Mouse (Mus musculus) neural tube, embryonic 14.5 days (tissue): ENCODE data around the gene Galnt14. TPM values are rescaled to one million over a fixed set of nuclear protein-coding genes. Genes with fewer than 3 reads are reported as not detected.
A peak's percentile ranks its signal among the peaks of the same experiment; 100 is the strongest.

Experiments used
- ATAC-seq: fragments of 200-750 bp; cut with Nextera tagmentation; 2 replicates; pipeline ENCODE4 v1.8.0; 2017; ENCODE audit warnings: low read depth, mild to moderate bottlenecking, moderate TSS enrichment, moderate library complexity
- H3K27ac ChIP-seq: fragments of 300-500 bp; sonication (generic); 2 replicates; pipeline ENCODE4 v1.5.1; 2014; ENCODE audit warnings: low read depth, mild to moderate bottlenecking, control low read depth, low read length, moderate library complexity, mixed read lengths
- H3K27me3 ChIP-seq: fragments of 300-500 bp; sonication (generic); 2 replicates; pipeline ENCODE4 v1.6.1; 2014; ENCODE audit warnings: low read length; ENCODE audit not compliant: control insufficient read depth, insufficient read depth
- H3K36me3 ChIP-seq: fragments of 300-500 bp; sonication (generic); 2 replicates; pipeline ENCODE4 v1.6.1; 2014; ENCODE audit warnings: low read length, mixed read lengths; ENCODE audit not compliant: control insufficient read depth, insufficient read depth
- H3K4me1 ChIP-seq: fragments of 300-500 bp; sonication (generic); 2 replicates; pipeline ENCODE4 v1.6.1; 2014; ENCODE audit warnings: low read length; ENCODE audit not compliant: control insufficient read depth, insufficient read depth
- H3K4me2 ChIP-seq: fragments of 300-500 bp; sonication (generic); 2 replicates; pipeline ENCODE4 v1.6.1; 2014; ENCODE audit warnings: mild to moderate bottlenecking, low read depth, low read length, control low read depth
- H3K4me3 ChIP-seq: fragments of 300-500 bp; sonication (generic); 2 replicates; pipeline ENCODE4 v1.5.1; 2014; ENCODE audit warnings: low read depth, low read length, control low read depth, mixed read lengths
- H3K9ac ChIP-seq: fragments of 300-500 bp; sonication (generic); replicated peaks from 2 replicates; pipeline ENCODE4 v1.6.1; 2014; ENCODE audit warnings: low read depth, mild to moderate bottlenecking, control low read depth, low read length, mixed read lengths
- H3K9me3 ChIP-seq: fragments of 300-500 bp; sonication (generic); 2 replicates; pipeline ENCODE4 v1.6.1; 2016; ENCODE audit warnings: low read length; ENCODE audit not compliant: control insufficient read depth
- WGBS: fragments of 180-500 bp; shearing (Covaris S2); extraction: QIAGEN DNeasy Blood & Tissue Kit; methylation state at CpG from one replicate; pipeline ENCODE4 v1.1.7; 2014; 5-methylcytosine and 5-hydroxymethylcytosine counted together
- polyA plus RNA-seq: library from polyadenylated mRNA; unstranded; fragments of >200 nt; fragmentation: Nextera tagmentation; extraction: Ambion mirVana; gene quantifications from 2 replicates; pipeline ENCODE4 v1.2.1, GENCODE M21; 2014

Galnt14 gene
- polyA plus RNA-seq, 1 experiment from 2014 or later: 28.9 TPM

DNA sequence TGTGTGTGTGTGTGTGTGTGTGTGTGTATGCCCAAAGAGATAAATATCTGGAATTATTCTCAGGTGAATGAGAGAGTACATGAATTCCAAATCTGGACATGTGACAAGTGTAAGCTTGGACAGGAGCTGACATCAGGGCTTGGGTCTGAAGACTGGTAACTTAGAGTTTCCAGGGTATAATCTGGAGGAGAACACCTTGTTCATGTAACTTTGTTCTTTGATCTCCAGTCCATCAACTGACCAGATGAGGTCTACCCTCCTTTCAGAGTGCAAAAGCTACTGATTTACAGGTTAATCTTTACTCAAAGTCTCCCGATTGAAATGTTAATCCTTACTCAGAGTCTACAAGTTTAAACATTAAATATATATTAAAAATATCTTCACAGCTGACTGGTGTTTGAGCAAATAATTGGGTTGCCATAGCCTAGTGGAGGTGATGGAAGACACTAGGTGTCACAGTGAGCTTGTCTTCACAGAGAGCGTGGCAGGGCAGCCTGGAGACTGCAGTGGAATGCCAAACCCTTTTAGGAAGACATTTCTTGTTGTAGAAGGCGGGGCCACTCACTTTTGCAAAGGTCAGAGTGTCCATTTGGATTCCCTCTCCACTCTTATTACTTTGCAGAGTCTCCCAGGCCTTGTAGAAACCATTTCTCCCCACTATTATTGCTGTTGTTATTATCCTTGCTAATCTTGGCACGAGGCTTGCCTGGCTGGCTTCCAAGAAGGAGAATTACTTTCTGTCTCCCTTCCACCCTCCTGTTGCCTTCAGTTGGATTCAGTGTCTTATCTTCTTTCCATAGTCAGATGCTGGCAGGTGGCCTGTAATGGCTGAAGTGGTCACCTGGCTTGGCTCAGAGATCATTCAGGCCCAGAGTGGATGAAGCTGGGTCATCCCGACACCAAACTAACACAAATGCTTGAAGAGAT lies 107.4 kb downstream of the Galnt14 start:
- Histone ChIP-seq H3K27ac (no peak overlapping the region), H3K4me3 (no peak overlapping the region), H3K9me3 (no peaks in the 10 kb centered on the region), H3K4me1 (no peaks in the 10 kb centered on the region), H3K4me2 (no peak overlapping the region), H3K9ac (no peak overlapping the region), H3K27me3 (no peaks in the 10 kb centered on the region), H3K36me3 (no peaks in the 10 kb centered on the region)
- no peak for ATAC-seq
- WGBS: 67% methylated on average over 5 of the region's 5 CpGs

DNA sequence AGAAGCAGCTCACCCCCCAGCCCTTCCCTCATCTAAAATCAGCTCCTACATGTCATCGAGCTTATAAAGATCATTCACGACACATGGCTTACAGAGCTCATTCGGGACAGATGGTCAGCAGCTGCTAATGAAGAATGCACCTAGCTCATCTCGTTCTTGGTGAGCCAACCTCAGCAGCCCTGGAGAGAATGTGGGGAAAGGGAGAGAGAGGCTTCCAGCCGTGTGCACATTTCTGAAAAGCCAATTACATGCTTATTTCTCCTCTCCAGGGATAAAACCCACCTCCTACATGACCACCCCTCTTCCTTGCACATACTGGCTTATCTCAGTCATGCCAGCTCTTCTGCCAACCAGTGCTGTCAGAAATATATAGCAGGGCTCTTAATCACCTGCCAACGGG lies 110.3 kb downstream of the Galnt14 start:
- Histone ChIP-seq H3K4me2 (no peak overlapping the region), H3K27ac (no peak overlapping the region), H3K4me3 (no peak overlapping the region), H3K9ac (no peak overlapping the region), H3K4me1 (no peaks in the 10 kb centered on the region), H3K27me3 (no peaks in the 10 kb centered on the region), H3K36me3 (no peaks in the 10 kb centered on the region), H3K9me3 (no peaks in the 10 kb centered on the region)
- no peak for ATAC-seq
- WGBS: 51% methylated on average over 6 of the region's 6 CpGs

DNA sequence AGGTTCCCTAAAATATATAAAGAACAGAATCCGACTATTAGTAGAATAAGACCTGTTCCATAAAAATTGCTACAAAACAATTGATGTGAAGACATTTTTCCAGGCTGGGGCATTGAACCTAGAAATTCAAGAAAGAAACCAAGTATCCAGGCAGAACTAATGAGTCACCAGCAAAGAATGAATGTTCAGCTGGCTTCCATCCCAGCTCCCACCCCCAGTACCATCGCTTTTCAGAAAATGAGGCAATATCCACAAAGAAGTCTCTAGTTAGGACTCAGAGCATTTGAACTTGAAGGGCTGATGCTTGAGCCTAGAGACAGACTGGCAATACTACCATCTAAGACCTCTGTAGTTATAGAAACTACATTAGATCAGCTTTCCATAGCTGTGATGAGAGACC lies 118.2 kb downstream of the Galnt14 start:
- no peak overlapping the region for H3K4me3 ChIP-seq
- no peaks in the 10 kb centered on the region for H3K9me3 ChIP-seq
- no peak overlapping the region for H3K27ac ChIP-seq
- H3K4me2 ChIP-seq: no peak overlapping the region
- no peak overlapping the region for H3K9ac ChIP-seq
- H3K4me1 ChIP-seq: no peaks in the 10 kb centered on the region
- no peaks in the 10 kb centered on the region for H3K27me3 ChIP-seq
- WGBS: 81% methylated on average over 2 of the region's 2 CpGs
- no peak for ATAC-seq
- H3K36me3 ChIP-seq: no peaks in the 10 kb centered on the region

DNA sequence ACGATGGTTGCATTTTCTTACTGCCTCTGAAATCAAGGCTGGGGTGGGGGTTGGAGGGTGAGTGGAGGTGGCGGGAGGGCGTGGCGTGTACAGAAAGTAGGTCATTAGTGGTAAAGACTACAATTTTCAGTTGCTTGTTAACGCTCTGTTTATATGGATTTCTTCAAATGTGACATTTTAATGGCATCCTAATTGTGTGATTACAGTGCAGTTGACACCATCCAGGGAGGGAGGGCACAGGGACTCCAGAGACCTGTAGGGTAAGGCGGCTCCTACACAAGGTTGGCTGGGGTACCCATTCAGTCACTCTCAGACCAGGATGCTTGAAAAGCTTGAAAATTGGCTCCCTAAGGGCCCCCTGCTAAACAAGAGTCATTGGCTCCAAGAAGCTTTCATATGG lies 122.7 kb downstream of the Galnt14 start:
- Histone ChIP-seq H3K9ac (no peak overlapping the region), H3K9me3 (no peaks in the 10 kb centered on the region), H3K36me3 (no peaks in the 10 kb centered on the region), H3K27me3 (no peaks in the 10 kb centered on the region), H3K4me3 (no peak overlapping the region), H3K27ac (no peak overlapping the region), H3K4me1 (peaks cover 3% of the 10 kb centered on the region; the same call in 1 of the 2 replicates), H3K4me2 (no peak overlapping the region)
- 47% methylated on average over 6 of the region's 6 CpGs for WGBS
- ATAC-seq: no peak

DNA sequence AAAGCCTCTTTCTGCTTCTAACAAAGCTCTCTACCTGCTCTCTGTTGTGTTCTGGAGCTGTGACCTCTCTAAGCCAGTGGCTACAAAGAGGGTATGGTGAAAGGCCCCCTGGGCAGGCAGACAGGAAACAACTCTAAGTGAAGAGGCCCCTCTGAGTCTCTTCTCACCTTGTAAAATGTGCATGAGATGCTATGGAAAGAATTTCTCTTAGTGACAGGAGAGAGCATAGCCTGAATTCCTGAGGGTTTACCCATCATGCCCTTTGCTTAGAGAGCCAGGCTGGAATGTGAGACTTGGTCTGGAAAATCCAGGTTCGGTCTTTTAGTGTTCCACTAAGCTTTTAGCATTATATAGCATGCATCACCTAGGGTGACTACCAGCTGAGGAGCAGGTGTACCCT lies 136.1 kb downstream of the Galnt14 start:
- no peak for ATAC-seq
- no peak overlapping the region for H3K4me2 ChIP-seq
- no peaks in the 10 kb centered on the region for H3K4me1 ChIP-seq
- no peaks in the 10 kb centered on the region for H3K9me3 ChIP-seq
- no peak overlapping the region for H3K9ac ChIP-seq
- H3K4me3 ChIP-seq: no peak overlapping the region
- H3K36me3 ChIP-seq: no peaks in the 10 kb centered on the region
- WGBS: 76% methylated on average over 1 of the region's 1 CpGs
- H3K27ac ChIP-seq: no peak overlapping the region
- no peaks in the 10 kb centered on the region for H3K27me3 ChIP-seq

DNA sequence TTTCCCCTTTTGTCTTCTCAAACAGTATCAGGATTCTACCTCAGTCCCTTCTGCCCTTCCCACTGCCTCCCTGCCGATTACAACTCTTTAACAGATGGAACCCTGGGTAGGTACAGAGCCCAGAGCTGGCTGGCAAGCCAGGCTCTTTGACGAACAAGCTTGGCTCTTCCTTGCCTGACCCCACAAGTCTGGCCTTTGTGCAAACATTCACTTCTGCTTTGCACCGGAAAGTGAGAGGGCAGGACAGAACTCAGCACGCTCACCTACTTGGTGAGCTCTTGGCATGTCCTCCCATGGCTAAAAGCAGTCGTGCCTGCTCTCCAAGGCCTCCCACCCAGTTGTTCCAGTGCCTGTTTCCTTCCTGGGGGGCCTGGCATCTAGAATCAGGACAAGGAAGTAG lies 137.4 kb downstream of the Galnt14 start:
- H3K27me3 ChIP-seq: no peaks in the 10 kb centered on the region
- no peaks in the 10 kb centered on the region for H3K9me3 ChIP-seq
- no peak overlapping the region for H3K27ac ChIP-seq
- WGBS: 82% methylated on average over 5 of the region's 5 CpGs
- H3K4me3 ChIP-seq: no peak overlapping the region
- no peak overlapping the region for H3K9ac ChIP-seq
- no peak for ATAC-seq
- H3K36me3 ChIP-seq: no peaks in the 10 kb centered on the region
- no peak overlapping the region for H3K4me2 ChIP-seq
- no peaks in the 10 kb centered on the region for H3K4me1 ChIP-seq

DNA sequence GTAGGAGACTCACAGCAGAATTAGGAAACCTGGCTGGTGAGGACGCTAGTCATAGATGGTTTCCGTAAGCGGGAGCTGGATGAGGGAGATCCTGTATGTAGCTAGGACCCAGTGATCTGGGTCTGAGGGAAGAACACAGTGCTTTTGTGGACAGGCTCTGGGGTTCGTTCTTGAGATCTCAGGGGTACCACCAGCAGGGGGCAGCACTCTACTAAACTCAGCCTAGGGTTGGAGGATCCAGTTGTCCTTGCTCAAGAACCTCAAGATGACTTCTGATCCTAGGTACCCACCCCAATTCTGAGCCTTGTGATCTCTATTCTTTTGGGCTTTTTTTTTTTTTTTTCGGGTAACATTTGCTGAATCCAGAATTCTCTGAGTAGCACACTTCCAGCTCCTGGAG lies 137.8 kb downstream of the Galnt14 start:
- Histone ChIP-seq H3K9ac (no peak overlapping the region), H3K36me3 (no peaks in the 10 kb centered on the region), H3K4me2 (no peak overlapping the region), H3K9me3 (no peaks in the 10 kb centered on the region), H3K27ac (no peak overlapping the region), H3K4me1 (no peaks in the 10 kb centered on the region), H3K27me3 (no peaks in the 10 kb centered on the region), H3K4me3 (no peak overlapping the region)
- 86% methylated on average over 5 of the region's 5 CpGs for WGBS
- ATAC-seq: no peak

DNA sequence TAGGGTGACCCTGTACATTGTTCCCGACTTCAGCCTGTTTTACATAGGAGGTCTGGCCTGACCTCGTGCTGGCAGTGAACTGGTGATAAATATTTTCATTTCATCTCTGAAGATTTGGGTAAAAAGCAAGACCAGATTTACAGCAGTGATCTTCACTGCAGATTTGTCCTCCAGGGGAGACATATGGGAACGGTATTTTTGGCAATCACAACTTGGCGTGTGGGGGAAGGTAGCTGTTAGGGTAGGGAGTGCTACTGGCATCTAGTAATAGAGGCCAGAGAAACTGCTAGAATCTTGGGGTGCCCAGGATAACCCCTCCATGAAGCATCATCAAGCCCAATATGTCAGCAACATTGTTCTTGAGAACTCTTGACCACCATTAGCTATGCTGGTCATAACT lies 138.3 kb downstream of the Galnt14 start:
- no peaks in the 10 kb centered on the region for H3K36me3 ChIP-seq
- no peak overlapping the region for H3K4me2 ChIP-seq
- no peaks in the 10 kb centered on the region for H3K27me3 ChIP-seq
- no peaks in the 10 kb centered on the region for H3K9me3 ChIP-seq
- H3K27ac ChIP-seq: no peak overlapping the region
- no peak for ATAC-seq
- 60% methylated on average over 4 of the region's 4 CpGs for WGBS
- no peak overlapping the region for H3K9ac ChIP-seq
- no peaks in the 10 kb centered on the region for H3K4me1 ChIP-seq
- H3K4me3 ChIP-seq: no peak overlapping the region

DNA sequence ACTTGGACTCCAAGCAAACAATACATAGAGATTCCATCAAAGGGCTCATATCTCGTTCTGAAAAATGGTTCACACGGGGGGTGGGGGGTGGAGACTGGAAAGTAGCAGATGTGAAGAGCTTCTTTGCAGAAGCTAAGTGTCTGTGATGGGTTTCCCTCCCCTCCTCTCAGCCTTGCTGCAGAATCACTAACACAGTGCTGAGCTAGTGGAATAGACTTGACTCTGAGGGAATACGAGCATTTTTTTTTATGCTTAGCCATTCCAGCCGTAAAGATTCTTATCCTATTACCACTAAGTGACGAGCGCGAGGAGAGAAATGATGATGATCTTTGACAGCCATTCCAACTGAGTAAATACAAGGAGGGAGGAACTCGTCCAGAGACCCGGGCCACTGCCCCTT lies 142.0 kb downstream of the Galnt14 start:
- Histone ChIP-seq H3K36me3 (no peaks in the 10 kb centered on the region), H3K9ac (no peak overlapping the region), H3K27ac (no peak overlapping the region), H3K9me3 (no peaks in the 10 kb centered on the region), H3K4me2 (no peak overlapping the region), H3K4me1 (no peaks in the 10 kb centered on the region), H3K27me3 (no peaks in the 10 kb centered on the region), H3K4me3 (no peak overlapping the region)
- WGBS: 55% methylated on average over 9 of the region's 9 CpGs
- ATAC-seq: 0 out of 2 replicates have a peak, but pooled peaks have one; percentile 34
